Mouse (Mus musculus) spleen, postnatal 14 days (tissue): ENCODE results near the gene Zbtb20.

Experiments used
- DNase-seq, 2 experiments: peaks; one replicate each; pipeline ENCODE4 v3.0.0; 2021 to 2022; ENCODE audit warnings: low spot score in 2 of 2

The Zbtb20 gene

DNA sequence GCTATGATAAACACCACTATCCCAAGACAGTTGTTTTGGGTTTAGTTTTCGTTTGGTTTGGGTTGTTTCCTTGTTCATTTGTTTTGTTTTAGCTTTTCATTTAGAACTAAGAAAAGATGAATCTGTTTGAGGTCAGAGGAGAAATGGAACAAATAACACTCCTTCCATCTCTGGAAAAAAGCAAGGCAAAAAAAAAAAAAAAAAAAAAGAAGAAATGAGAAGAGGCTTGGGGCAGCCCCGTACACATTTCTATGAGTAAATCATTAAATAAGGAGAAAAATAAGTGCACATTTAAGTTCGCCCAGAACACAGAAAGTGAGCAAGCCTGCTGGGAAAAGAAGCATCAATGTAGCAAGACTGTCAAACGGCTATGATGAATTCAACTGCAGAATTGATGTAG, 690.2 kb downstream of the Zbtb20 start:
- DNase-seq, result no peak

DNA sequence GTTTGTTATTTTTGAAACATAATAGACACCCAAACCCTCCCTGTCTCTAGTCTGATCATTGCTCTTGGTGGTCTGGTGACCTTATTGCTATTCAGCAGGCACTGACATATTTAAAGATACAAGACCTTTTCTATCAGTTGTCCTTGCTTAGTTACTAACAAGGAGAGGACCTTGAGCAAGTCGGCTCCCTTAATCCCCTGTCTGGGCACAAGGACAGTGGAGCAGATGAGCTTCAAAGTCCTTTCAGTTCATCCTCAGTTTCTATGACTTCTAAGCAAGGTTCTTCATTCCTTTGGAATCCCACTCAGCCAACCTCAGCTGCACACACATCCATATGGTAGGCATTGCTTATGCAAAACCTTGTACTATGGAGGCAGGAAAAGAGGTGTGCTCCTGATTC, 690.8 kb downstream of the Zbtb20 start:
- no peak for DNase-seq

DNA sequence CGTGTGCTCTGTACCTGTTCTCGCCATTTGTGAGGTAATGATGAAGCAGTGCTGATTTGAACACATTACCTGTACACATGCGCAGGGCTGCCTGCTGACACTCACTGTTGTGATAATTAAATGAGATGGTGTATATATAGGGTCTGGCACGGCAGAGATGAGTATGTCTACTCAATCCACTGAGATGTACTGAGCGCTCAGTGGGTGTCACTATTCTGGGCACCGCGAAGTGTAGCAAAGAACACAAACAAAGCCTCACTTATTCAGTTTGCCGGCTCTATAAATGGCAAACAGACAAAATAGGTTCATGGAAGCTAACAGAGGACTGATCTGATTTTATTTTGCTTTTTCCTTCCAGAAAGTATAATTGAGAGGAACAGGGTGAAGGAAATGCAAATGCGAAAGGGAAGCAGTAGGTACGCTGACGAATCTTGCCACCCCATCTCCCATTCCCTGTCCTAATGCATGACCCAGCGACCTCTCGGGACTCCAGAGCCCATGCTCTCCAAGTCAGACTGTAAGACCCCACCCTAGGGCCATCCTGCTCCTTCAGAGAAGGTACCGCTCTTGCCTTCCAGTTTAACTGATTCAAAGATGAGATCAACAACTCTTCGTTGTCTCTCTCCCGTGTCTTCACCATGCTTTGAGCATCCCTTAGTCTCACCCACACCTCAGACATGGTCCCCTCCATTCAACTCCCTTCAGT, 695.8 kb downstream of the Zbtb20 start:
- no peak for DNase-seq

DNA sequence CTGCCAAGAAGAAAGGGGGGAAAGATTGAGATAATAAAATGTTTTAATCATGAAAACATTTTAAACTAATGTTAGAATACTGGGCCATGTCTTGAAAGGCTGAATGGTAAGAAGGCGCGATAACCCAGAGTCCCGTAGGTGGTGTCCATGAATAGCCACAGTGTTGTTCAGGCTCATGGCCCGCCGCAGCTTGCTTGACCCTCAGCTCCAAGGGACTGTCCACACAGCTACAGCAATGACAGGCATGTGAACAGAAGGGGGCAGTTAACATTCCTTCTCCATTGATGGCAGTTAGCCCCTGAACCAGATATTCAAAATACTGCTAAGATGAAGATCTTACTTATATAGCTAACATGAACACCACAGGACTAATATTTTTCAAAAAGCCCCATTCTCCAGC, 696.5 kb downstream of the Zbtb20 start:
- no peak for DNase-seq

DNA sequence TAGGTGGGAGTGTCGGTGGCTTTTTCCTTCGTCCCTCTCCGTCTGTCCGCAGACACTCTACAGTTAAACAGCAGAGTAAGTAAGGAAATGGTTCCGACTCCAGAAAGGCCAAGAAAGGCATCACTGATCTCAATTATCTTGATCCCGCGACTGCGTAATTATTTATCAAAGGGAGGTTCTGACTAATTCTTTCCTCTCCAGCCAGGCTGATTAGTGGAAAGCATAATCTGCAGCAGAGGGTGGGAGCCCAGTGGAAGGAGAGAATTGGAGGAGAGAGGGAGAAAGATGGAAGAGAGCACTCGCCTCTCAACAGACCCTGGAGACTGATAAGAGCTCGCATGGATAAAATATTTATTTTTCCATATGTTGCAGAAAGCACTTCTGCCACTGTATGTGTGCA, 697.1 kb downstream of the Zbtb20 start:
- DNase-seq, result no peak

DNA sequence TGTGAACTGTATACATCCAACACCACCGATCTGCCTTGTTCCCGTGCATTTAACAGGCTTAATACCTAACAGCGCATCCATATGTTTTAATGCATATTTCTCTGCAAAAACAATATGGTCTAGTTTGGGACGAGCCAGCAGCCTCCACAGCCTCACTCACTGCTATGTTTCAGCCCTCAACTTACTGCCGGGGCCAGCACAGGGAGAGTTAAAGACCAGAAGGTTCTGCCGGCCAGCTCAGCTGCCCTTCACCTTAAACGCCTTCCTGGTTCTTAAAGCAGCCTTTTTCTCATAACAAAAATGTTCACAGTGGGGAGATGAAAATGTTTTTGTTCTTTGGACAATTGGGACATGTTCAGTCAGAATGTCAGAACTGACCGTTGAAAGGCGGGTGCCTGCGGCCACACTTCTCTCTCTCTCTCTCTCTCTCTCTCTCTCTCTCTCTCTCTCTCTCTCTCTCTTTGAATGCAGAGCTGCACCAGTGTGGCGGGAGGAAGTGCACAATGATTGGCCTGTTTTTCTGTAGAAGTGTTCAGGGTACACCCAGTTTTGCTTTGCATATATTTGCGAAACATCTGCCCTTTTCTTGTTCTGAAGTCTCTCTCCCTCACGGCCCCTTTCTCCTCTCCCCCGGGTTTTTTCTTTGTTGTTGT, 697.6 kb downstream of the Zbtb20 start:
- DNase-seq, result no peak

- peak; percentile 42 to 68 for DNase-seq
These were observed 698.5 kb downstream of the Zbtb20 start for GRCm38 (mm10) chr16:43574006-43574764.

DNA sequence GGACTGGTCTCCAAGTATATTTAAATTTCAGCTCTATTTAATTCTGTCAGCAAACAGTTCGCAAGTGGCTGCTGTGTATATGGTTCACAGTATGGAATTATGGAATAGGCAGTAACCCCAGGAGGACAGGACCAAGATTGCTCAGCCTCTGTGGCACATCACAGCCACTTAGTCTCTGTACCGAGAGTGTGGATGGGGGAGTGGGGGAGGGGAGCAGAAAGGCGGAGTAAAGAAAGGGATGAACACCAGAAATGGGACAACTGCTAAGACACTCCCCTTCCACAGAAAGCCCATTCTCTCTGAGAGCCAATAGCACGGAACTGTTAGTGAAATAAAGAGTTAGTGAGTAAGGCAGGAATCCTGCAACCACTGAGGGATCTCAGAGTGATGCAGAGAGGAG, 699.4 kb downstream of the Zbtb20 start:
- no peak for DNase-seq

DNA sequence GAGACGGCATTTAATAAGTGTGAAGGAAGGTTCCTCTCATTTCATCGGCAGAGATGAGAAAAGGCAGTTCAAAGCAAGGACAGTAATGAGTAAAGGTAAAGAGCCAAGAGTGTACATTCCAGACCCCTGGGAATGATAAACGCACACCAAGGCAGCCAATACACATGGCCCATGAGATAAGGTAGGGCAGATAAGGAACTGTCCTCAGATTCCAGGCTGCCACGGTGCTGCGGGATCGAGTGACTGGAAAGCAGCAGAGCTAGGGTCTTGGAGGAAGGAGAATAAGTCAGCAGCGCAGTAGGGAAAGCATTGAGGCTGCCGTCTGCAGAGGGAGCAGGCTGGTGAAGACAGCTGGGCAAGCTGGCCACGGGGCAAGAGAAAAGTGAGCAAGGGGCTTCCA, 699.8 kb downstream of the Zbtb20 start:
- DNase-seq, result no peak

DNA sequence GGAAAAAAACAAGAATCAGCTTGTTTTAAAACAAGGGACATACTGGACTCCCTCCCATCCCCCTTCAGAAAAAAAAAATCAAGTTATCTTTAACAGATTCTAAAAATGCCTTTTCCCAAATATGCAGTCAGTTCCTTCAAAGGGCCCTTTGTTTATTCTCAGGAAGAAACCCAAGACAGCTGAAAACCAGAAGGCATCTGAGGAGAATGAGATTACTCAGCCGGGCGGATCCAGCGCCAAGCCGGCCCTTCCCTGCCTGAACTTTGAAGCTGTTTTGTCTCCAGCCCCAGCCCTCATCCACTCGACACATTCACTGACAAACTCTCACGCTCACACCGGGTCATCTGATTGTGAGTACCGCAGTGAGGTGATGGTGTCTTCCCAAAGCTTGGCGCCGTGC, 701.7 kb downstream of the Zbtb20 start:
- DNase-seq, result no peak

DNA sequence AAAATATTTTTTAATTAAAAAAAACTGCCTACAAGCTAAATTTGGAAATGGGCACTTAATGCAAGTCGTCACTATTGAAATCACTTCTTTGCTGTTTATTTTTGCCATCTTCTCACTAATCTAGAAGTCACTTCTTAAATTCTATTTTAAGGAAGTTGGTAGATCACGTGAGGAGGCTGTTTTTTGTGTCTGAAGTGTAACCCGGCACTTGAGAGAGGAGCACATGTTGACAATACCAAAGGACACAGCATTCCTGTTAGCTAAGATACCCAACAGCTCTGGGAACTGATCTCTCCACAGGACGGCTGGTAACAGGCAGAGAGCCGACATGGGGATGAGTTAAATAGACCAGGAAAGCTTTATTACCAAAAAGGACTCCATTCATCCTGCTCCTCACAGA, 702.7 kb downstream of the Zbtb20 start:
- no peak for DNase-seq

DNA sequence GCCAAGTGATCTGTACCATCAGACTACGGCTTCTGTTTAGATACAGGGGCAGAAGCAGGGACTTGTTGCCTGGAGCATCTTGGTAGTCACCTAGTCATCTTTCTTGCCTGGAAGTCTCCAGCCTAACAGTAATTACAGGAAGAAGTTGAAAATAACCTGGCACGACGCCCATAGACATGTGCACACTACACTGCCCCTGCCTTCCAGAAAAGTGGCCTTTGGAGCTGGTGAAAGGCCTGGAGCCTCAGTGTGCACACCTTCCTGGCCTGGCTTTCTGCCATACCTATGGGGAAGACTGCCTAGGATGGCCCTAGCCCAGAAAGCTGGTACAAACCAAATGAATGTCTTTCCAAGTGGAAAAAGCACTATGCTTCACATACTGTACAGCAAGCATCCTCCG, 703.4 kb downstream of the Zbtb20 start:
- no peak for DNase-seq

DNA sequence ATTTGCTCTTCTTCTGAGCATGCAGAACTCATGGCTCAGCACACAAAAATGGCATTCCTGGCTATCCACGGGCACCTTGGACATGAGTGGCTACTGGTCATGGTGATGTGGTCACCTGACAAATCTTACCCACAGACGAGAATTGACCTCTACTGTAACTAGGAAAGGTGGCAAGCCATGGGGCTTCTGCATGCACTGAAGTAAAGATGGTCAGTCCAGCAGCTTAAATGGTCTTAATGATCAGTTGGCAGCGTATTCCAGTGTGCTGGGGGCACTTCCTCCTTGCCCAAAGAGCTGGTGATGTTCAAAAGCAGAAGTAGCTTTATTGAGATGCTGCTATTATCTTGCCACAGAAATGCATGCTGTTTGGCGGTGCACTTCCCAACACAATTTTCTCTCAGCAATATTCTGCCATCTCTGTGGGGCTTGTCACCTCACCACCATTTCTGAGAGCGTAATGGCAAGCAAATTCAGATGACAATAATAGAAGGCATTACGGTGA, 704.7 kb downstream of the Zbtb20 start:
- DNase-seq, result no peak

- DNase-seq, result no peak
These were observed 705.9 kb downstream of the Zbtb20 start for GRCm38 (mm10) chr16:43581551-43581950.

DNA sequence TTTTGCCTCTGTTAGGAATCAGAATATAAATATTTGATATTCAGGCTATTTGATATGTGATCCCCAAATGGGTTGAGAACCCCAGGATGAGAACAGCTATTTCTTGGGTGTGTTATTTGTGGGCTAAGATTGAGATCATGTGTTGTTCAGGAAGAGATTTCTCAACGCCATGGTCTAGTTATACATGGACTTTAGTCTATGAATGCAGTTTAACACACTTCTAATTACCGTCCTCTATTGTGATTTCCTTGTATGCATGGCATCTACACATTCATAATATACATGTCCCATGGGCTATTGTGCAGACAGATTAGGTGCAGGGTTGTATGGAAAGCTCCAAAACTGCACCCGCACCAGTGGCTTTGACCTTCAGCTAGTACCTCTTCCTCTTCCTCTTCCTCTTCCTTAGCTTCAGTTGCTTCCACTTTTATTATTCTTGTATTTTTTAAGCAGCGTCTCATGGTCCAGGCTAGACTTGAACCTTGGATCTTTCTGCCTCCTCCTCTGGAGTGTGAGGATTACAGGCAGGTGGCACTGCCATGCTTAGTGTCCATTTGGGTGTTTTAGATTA, 711.3 kb downstream of the Zbtb20 start:
- no peak for DNase-seq

- no peak for DNase-seq
These were observed 715.2 kb downstream of the Zbtb20 start for GRCm38 (mm10) chr16:43590704-43591493.

DNA sequence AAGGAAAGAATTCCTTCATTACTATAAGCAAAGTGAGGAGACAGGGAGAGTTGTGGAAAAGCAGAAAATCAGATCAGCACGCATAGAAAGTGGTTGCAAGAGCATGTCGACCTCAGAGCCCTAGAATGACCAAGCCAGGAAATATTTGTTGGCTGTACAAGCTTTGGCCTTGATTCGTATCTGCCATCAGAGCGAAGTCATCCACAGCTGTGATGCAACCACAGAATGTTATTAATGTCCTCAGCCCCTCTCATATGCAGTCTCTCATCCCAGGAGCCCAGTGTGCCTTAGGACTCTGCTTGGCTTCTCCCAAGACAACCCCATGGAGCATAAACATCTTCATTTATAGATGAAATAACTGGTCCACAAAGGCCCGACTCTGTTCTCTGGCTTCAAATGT, 716.4 kb downstream of the Zbtb20 start:
- DNase-seq, result no peak

DNA sequence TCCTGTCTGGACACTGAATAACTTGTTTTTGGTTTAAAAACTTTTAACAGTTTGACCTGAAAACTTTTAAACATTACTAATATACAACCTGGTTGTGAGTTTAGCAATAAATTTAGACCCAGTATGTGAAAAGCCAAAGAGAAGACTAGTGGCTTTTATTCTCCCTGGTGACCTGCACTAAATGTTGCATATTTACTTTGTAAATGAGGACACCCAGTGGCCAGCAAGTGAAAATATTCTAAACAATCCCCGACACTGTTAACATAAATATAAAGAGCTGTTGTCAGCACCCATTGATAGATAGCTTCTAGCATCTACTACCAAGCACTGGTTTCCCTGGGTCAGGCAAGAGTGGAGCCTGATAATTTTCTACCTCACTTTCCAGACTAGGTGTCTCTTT, 717.1 kb downstream of the Zbtb20 start:
- no peak for DNase-seq

DNA sequence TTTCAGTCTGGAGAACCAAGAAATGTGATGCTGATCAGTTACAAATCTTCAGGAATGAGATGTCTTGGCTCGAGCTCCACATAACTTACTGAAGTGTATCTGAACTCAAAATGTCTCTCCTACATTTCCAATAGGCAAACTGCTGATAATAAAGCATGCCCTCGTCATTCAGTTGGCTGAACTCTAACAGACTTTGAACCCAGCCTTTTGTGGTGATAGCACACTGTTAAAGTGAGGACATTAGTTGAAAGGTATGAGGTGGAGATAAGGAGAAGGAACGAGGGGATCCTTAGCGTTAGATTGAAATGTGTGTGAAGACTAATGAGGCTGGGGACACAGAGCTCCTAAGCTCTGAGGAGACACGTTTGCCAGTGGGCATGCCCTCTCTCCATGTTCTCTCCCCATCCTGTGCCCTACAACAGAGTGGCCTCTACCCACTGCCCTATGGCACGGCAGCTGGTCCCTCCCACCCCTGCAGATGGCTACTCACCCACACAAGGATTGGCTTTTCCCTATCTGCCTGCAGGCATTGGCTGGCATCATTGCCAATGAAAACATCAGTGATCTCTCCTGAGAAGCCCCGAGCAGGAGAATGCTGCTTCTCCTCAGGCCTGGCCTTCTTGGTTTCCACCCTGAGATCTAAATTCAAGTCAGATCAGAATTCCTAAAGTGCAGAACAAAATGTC, 721.8 kb downstream of the Zbtb20 start:
- DNase-seq, result no peak

- DNase-seq, result no peak
These were observed 724.0 kb downstream of the Zbtb20 start for GRCm38 (mm10) chr16:43599707-43600106.

GRCm38 (mm10) chr16:43602573-43602972, 726.9 kb downstream of the Zbtb20 start:
- DNase-seq, result no peak
